Mouse (Mus musculus): ENCODE measurements around the gene Gm10563.
"Not testable (repeated sequence)": the region's sequence is repeated elsewhere in the genome, so short reads cannot be mapped to it uniquely, and the experiment has no call there.

Gene Gm10563

DNA sequence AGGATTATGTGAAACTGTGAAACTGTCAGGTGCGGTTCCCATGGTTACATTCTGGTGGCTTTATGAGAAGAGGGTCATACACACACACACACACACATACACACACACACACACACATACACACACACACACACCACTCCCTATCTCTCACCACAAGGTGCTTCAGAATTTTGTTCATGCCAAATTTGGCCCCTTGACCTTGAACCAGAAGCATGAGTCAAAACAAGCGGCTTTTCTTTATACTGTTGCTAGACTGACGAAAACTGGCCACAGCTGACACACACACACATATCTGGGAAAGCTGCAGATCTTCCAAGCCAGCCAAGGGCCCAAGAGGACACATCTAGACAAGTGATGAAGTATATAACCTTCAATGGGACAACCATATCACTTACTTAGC lies 49.4 kb downstream of the Gm10563 start:
- no peak for DNase-seq

- DNase-seq: no peak
Observed at GRCm38 (mm10) chr4:155593780-155594179, 51.4 kb downstream of the Gm10563 start.

DNA sequence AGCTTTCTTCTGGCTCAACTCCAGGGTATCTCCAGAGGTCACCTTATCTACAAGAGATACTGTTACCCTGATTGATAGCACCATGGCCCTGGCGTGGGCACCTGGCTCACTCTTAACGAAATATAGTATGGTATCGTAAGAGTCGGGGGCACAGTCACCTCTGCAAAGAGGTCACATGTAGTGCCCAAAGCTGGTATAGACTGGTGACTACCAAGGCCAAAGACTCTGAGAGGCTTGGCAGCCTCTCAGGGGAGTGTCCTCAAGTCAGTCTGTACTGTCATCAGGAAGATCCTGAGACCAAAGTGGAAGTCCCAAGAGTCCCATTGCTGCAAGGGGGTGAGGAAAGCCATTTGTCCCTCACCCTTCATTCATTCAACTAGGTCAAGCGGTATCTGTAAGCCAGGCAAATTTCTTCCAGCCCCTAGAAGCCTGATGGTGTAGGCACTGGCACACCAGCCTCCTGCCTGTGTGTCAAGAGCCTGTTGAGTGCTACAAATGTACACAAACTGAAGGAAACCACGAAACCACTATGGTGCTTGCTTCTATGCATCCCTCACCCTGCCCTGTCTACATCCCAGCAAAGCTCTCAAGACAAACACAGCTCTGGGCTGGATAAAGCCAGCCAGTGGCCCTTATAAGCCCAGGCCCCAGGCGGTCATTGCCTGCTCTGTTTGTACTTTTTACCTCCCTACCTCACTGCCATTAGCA lies 54.0 kb downstream of the Gm10563 start:
- no peak for DNase-seq

GRCm38 (mm10) chr4:155589356-155589755 lies 55.9 kb downstream of the Gm10563 start:
- no peak for DNase-seq

DNA sequence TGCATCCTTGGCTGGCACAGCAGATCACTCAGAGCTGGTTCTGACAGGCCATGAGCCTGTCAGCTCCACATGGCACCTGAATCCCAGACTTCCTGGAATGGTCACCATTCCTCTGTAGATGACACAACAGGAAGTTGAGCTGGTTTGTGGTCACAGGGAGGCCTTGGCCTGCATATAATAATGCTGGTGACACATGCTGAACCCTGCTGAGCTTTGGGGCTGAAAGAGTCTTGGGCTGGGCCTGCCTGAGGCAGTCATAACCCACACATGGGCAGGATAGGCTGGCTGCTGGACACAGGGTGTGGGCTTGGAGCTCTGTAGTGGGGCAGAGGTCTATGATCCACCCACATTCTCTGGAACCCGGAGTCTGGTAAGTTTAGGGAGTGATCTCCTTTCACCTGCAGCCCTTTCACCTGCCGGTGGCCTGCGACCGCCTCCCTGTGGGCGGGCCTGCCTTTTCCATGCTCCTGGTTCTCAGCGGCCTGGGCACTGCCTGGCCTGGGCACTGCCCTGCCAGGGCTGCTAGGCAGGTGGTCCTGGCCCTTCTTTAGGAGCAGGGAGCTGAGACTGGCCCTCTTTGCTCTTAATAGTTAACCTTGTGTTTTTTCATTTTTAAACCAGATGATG lies 62.8 kb downstream of the Gm10563 start:
- no peak for DNase-seq

- no peak for DNase-seq
Observed at GRCm38 (mm10) chr4:155580420-155580819, 64.8 kb downstream of the Gm10563 start.

DNA sequence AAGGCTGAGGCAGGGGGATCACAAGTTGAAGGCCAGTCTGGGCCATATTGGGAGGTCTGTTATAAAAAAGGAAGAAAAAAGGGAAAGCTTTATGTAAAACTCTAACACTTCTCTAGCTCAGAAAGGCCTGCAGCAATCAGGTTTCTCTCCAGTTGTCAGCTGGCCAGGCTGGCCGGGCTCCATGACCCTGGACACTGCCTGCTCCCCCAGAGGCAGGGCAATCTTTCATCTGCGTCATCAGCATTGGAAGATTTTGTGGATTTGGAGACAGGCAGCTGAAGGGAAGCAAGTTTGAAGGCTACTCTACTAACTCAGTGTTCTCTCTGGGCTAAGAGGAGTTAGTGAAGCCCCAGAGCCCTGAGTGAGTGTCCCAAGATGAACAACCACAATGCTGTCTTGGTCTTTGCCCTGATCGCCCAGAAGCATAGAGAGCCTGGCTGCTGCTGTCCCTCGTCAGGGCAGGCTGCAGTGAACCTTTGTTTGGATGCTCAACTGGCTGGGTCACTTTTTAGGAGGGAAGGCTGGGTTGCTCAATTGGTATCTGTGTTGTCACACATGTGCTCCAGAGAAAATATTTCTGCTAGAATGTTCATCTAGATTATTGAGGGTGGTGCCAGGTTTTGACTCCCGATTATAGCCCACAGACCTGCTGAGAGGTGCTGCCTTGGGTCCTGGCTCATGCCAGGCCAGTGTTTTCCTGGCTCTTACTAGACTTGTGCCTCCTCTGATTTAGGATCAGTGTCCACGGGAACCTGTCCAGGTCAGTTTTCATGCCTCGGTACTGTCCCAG lies 66.7 kb downstream of the Gm10563 start:
- DNase-seq: no peak

DNA sequence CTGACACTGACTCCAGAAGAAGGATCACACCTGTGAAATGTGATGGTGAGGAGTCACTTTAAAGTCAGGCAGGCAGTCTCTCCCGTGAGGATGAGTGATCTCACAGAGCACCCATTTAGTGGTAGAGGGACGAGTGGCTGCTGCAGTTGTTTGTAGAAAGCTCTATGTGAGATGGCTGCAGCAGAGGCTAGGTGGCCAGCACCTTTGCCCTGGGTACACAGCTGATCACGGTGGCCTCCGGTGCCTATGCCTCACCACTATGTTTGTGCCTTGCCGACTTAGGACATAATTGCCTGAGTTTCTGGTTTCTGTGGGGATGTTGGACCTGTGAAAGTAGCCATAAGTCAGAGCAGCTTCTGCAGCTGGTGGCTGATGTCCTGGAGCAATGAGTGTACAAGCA lies 67.5 kb downstream of the Gm10563 start:
- no peak for DNase-seq

DNA sequence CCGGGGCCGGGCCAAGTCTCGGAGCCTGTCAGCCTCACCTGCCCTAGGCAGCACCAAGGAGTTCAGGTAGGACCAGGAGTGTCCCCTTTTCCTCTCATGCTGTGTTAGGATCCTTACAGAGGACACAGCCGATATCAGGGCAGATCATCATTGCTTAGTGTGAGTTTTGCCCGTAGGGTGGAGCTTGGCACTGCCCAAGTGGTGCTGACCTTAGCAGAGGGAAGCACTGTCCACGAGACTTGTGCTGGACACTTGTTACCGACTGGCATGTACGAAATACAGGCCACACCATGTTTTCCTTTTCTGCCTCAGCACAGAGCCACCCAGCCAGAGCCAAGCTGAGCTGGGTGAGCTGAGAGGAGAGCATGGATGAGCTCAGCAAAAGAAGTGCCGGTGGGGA lies 68.1 kb downstream of the Gm10563 start:
- no peak for DNase-seq

GRCm38 (mm10) chr4:155575521-155575920 lies 69.7 kb downstream of the Gm10563 start:
- DNase-seq: no peak

GRCm38 (mm10) chr4:155574931-155575330 lies 70.3 kb downstream of the Gm10563 start:
- no peak for DNase-seq

DNA sequence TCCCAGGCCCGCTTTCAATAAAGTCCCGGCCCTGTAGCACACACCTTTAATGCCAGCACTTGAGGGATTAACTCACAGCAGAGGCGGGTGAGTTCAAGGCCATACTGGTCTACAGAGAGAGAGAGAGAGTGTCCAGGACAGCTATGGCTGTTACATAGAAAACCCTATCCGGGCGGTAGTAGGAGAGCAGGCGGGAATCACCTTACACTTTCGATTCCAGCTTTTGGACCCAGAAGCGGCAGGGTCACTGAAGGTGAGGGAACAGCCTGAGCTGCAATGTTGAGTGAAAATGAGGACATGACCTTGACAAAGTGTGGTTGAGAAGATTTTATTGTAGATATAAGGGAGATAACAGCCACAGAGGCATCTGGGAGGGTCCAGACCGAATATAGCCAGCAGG lies 71.3 kb downstream of the Gm10563 start:
- DNase-seq: no peak

- no peak for DNase-seq
Observed at GRCm38 (mm10) chr4:155573155-155573554, 72.1 kb downstream of the Gm10563 start.

DNA sequence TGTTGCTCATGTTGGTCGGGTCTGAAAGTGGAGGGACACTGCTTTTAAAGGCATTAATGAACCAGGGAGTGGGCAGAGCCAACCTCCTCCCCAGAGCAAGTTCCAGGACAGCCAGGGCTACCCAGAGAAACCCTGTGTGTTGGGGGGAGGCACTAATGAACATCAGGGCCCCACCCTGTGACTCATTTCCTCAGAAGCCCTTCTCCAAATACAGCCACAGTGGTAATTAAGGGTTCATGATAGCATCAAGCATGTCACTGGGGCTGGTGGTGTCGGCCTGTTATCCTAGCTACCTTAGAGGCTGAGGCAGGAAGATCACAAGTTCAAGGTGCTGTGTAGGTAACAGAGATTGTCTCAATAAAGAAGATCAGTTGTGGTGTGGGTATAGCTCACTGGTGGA lies 73.8 kb downstream of the Gm10563 start:
- DNase-seq: no peak

GRCm38 (mm10) chr4:155570315-155570714 lies 74.9 kb downstream of the Gm10563 start:
- DNase-seq: not testable (repeated sequence)

DNA sequence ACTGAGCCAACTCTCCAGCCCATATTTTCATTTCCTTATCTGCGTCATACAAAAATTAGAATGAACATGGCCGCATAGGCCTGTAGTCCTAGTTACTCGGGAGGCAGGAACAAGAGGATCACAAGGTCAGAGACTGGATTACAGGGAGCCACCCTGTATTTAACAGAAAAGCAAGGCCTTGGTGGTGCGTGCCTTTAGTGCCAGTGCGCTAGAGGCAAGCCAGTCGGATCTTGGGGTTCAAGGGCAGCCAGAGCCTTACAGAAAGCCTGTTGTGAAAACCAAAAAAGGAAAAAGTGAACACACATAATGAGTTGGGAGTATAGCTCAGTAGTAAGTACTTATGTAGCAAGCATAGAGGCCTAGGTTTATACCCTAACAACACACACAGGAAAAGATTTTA lies 75.4 kb downstream of the Gm10563 start:
- no peak for DNase-seq

GRCm38 (mm10) chr4:155568632-155569370 lies 76.4 kb downstream of the Gm10563 start:
- DNase-seq: no peak

DNA sequence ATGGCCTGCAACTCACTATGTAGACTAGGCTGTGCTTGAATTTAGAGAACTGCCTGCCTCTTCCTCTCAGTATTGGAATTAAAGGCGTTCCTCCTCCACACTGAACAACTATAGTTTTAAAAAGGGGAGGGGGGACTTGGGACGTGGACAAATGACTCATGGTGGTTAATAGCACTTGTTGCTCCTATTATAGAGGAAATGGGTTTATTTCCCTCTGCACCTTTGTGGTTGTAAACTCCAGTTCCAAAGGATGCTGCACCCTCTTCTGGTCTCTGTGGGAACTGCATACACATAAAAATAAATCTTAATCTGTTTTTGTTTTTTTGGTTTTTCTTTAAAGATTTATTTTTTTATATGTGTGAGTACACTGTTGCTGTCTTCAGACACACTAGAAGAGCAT lies 77.0 kb downstream of the Gm10563 start:
- no peak for DNase-seq

DNA sequence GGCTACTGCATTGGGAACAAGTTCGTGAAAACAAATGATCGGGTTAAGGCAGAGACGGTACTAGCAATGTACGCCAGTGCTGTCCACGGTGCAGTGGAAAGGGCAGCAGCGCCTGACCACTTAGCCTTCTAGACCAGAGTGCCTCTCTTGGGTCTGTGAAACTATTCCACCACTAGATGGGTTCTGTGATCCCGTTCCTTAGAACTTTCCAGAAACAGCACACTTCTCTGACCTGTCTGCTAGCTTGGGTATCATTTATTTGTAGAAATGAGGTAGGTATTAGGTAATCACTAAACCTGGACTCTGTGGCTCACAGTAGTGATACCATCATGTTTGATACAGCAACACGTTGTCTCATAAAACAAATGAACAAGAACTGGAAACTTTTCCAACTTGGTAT lies 78.7 kb downstream of the Gm10563 start:
- DNase-seq: no peak

All from cerebellum, adult 11-12 months (tissue).